Mouse (Mus musculus) kidney, adult 2 months (tissue): ENCODE results near the gene Kcnk4. TPM values are rescaled to one million over a fixed set of nuclear protein-coding genes. Genes with fewer than 3 reads are reported as not detected.
A peak's percentile ranks its signal among the peaks of the same experiment; 100 is the strongest.

ENCODE experiments used
- DNase-seq: peaks from one replicate; pipeline ENCODE4 v3.0.0; 2021
- H3K27ac ChIP-seq: fragments of 200-500 bp; 2 replicates; pipeline ENCODE4 v1.5.1; 2012; ENCODE audit warnings: low read depth, low read length, control low read depth, inconsistent platforms; ENCODE audit not compliant: insufficient read depth
- H3K27me3 ChIP-seq: fragments of 200-500 bp; replicated peaks from 2 replicates; pipeline ENCODE4 v1.6.1; 2012; ENCODE audit warnings: mild to moderate bottlenecking, moderate library complexity, low read length, inconsistent platforms; ENCODE audit not compliant: control insufficient read depth, insufficient read depth
- H3K36me3 ChIP-seq: fragments of 200-500 bp; 2 replicates; pipeline ENCODE4 v1.6.1; 2012; ENCODE audit warnings: mild to moderate bottlenecking, moderate library complexity, low read length, inconsistent platforms; ENCODE audit not compliant: control insufficient read depth, insufficient read depth
- H3K4me1 ChIP-seq: fragments of 200-500 bp; 2 replicates; pipeline ENCODE4 v1.6.1; 2011; ENCODE audit warnings: low read length; ENCODE audit not compliant: control insufficient read depth, insufficient read depth
- H3K4me3 ChIP-seq: fragments of 200-500 bp; 2 replicates; pipeline ENCODE4 v1.5.1; 2011; ENCODE audit warnings: mild to moderate bottlenecking, low read depth, low read length, control low read depth; ENCODE audit not compliant: insufficient read depth
- CTCF ChIP-seq: fragments of 200-500 bp; conservative IDR thresholded peaks from 2 replicates; pipeline ENCODE4 v1.5.1; 2011; ENCODE audit warnings: low read depth, mild to moderate bottlenecking, control low read depth, low read length, moderate library complexity, mixed read lengths; ENCODE audit not compliant: insufficient read depth, insufficient read length
- POLR2A ChIP-seq: fragments of 200-500 bp; IDR thresholded peaks from one replicate; pipeline ENCODE4 v1.6.1; 2011; ENCODE audit warnings: low read depth, low read length, control low read depth
- WGBS: fragments of 180-500 bp; shearing (Covaris S2); methylation state at CpG from one replicate; pipeline ENCODE4 v1.1.7; 2018; 5-methylcytosine and 5-hydroxymethylcytosine counted together
- polyA plus RNA-seq: library from polyadenylated mRNA; depleted of rRNA; stranded (reverse); fragments of >200 nt; gene quantifications from 2 replicates; pipeline ENCODE4 v1.2.3, GENCODE M21; 2012; rRNA removed

The Kcnk4 gene
- 0.07 and 0.08 TPM in 2 replicates for polyA plus RNA-seq

GRCm38 (mm10) chr19:6934195-6934977, at the start of gene Kcnk4:
Gene Kcnk4 (minus strand): TSS chr19:6934515.
- TF ChIP-seq CTCF (no peak), POLR2A (no peak)
- Histone ChIP-seq H3K36me3 (no peaks in the 10 kb centered on the region), H3K27ac (no peak within 1 kb of the TSS), H3K4me1 (peaks cover 8% of the 10 kb centered on the region; the same call in 1 of the 2 replicates), H3K27me3 (no peaks in the 10 kb centered on the region), H3K4me3 (peak within 1 kb of the TSS; percentile 19; the same call in 1 of the 2 replicates)
- WGBS = 30% methylated on average over 23 of the region's 23 CpGs
- no peak for DNase-seq

- no peak for DNase-seq
- no peak overlapping the region for H3K4me3 ChIP-seq
- no peaks in the 10 kb centered on the region for H3K36me3 ChIP-seq
- no peaks in the 10 kb centered on the region for H3K27me3 ChIP-seq
- H3K4me1 ChIP-seq = peaks cover 13% of the 10 kb centered on the region; the same call in 1 of the 2 replicates
- TF ChIP-seq POLR2A (no peak), CTCF (no peak)
- WGBS = 96% methylated on average over 5 of the region's 5 CpGs
- H3K27ac ChIP-seq = no peak overlapping the region
Measured at GRCm38 (mm10) chr19:6983621-6984020, 49.3 kb upstream of the Kcnk4 start.

GRCm38 (mm10) chr19:6981465-6981864, 47.1 kb upstream of the Kcnk4 start:
- H3K4me1 ChIP-seq = peaks cover 13% of the 10 kb centered on the region; the same call in 1 of the 2 replicates
- no peak overlapping the region for H3K4me3 ChIP-seq
- H3K36me3 ChIP-seq = no peaks in the 10 kb centered on the region
- 78% methylated on average over 4 of the region's 4 CpGs for WGBS
- no peaks in the 10 kb centered on the region for H3K27me3 ChIP-seq
- DNase-seq = no peak
- H3K27ac ChIP-seq = peak overlapping the region; percentile 98; the same call in 1 of the 2 replicates
- TF ChIP-seq CTCF = no peak
- TF ChIP-seq POLR2A = no peak

- H3K4me3 ChIP-seq = peak within 1 kb of the TSS; percentile 84
- no peak for TF ChIP-seq CTCF
- TF ChIP-seq POLR2A = peak; percentile 98
- peak; percentile 100 for DNase-seq
- H3K4me1 ChIP-seq = peaks cover 18% of the 10 kb centered on the region; the same call in 1 of the 2 replicates
- peak within 1 kb of the TSS; percentile 98 for H3K27ac ChIP-seq
- no peaks in the 10 kb centered on the region for H3K27me3 ChIP-seq
- 1% methylated on average over 38 of the region's 38 CpGs for WGBS
- H3K36me3 ChIP-seq = no peaks in the 10 kb centered on the region
Measured at GRCm38 (mm10) chr19:6980381-6981093, 46.2 kb upstream of the Kcnk4 start, which contains the start of gene Fkbp2. Gene Fkbp2 (minus strand): TSS chr19:6980501.

- peak overlapping the region; percentile 71 for H3K4me3 ChIP-seq
- H3K27me3 ChIP-seq = no peaks in the 10 kb centered on the region
- H3K36me3 ChIP-seq = no peaks in the 10 kb centered on the region
- WGBS = under 1% methylated on average over 59 of the region's 59 CpGs
- peak overlapping the region; percentile 87 for H3K27ac ChIP-seq
- peaks cover 18% of the 10 kb centered on the region; the same call in 1 of the 2 replicates for H3K4me1 ChIP-seq
- DNase-seq = peak; percentile 100
- TF ChIP-seq POLR2A = no peak
- TF ChIP-seq CTCF = peak; percentile 55
Measured at GRCm38 (mm10) chr19:6979486-6980380, 45.4 kb upstream of the Kcnk4 start.

GRCm38 (mm10) chr19:6979001-6979479, 44.7 kb upstream of the Kcnk4 start:
- WGBS = 15% methylated on average over 11 of the region's 11 CpGs
- TF ChIP-seq CTCF (no peak), POLR2A (no peak)
- Histone ChIP-seq H3K4me1 (peaks cover 18% of the 10 kb centered on the region; the same call in 1 of the 2 replicates), H3K27me3 (no peaks in the 10 kb centered on the region), H3K4me3 (peak overlapping the region; percentile 71), H3K27ac (peak overlapping the region; percentile 12; the same call in 1 of the 2 replicates), H3K36me3 (no peaks in the 10 kb centered on the region)
- DNase-seq = peak; percentile 38
